Mouse (Mus musculus) CH12.LX (cell line): ENCODE results near the gene Sgsm2. TPM values are rescaled to one million over a fixed set of nuclear protein-coding genes. Genes with fewer than 3 reads are reported as not detected.
A peak's percentile ranks its signal among the peaks of the same experiment; 100 is the strongest.

Source experiments
- DNase-seq: peaks from one replicate; pipeline ENCODE4 v3.0.0-alpha.2; 2013; ENCODE audit errors: extremely low read depth
- H3K27ac ChIP-seq: 2 replicates; pipeline ENCODE4 v1.5.1; 2012; ENCODE audit warnings: low read depth, mild to moderate bottlenecking, control low read depth, moderate library complexity; ENCODE audit not compliant: insufficient read depth
- H3K27me3 ChIP-seq: replicated peaks from 2 replicates; pipeline ENCODE3; 2012; ENCODE audit warnings: inconsistent platforms
- H3K36me3 ChIP-seq, 2 experiments: replicated peaks in 1 of 2; 2 replicates each; pipeline versions ENCODE3 to v1.6.1; 2012; ENCODE audit warnings: inconsistent platforms in 1 of 2, low read length in 1 of 2, mild to moderate bottlenecking in 1 of 2, mixed read lengths in 1 of 2, moderate library complexity in 1 of 2; ENCODE audit not compliant: control insufficient read depth in 1 of 2, insufficient read depth in 1 of 2
- H3K4me1 ChIP-seq, 2 experiments: 2 replicates each; pipeline ENCODE4 v1.6.1; 2012; ENCODE audit warnings: inconsistent platforms in 1 of 2, moderate library complexity in 1 of 2; ENCODE audit not compliant: insufficient read depth in 2 of 2, control insufficient read depth in 1 of 2
- H3K4me2 ChIP-seq: 2 replicates; pipeline ENCODE4 v1.6.1; 2012; ENCODE audit warnings: low read depth, mild to moderate bottlenecking, control low read depth; ENCODE audit not compliant: poor library complexity, insufficient read depth, severe bottlenecking
- H3K4me3 ChIP-seq, 3 experiments: fragments of 150-350 bp in 1 of 3; sonication (generic) in 1 of 3; replicated peaks in 1 of 3; 2 replicates each; pipeline versions ENCODE3 to v1.5.1; 2011 to 2012; ENCODE audit warnings: low read depth in 2 of 3, low read length in 2 of 3, mild to moderate bottlenecking in 2 of 3, moderate library complexity in 2 of 3, control low read depth in 1 of 3, improper control_type of control experiment in 1 of 3, inconsistent platforms in 1 of 3, mixed read lengths in 1 of 3; ENCODE audit not compliant: poor library complexity in 1 of 3
- H3K79me2 ChIP-seq: replicated peaks from 2 replicates; pipeline ENCODE4 v1.6.1; 2012; ENCODE audit warnings: mild to moderate bottlenecking, moderate library complexity; ENCODE audit not compliant: control insufficient read depth, poor library complexity, insufficient read depth, severe bottlenecking; ENCODE audit errors: extremely low read depth
- H3K9ac ChIP-seq: 2 replicates; pipeline ENCODE4 v1.6.1; 2012; ENCODE audit warnings: low read depth, mild to moderate bottlenecking, control low read depth, moderate library complexity; ENCODE audit not compliant: insufficient read depth
- H3K9me3 ChIP-seq: replicated peaks from 2 replicates; pipeline ENCODE3; 2012; ENCODE audit warnings: low read length, inconsistent platforms, mixed read lengths
- BHLHE40 ChIP-seq: IDR thresholded peaks from 2 replicates; pipeline ENCODE4 v1.6.1; 2011; ENCODE audit warnings: mild to moderate bottlenecking, low read depth, low read length, improper control_type of control experiment
- CHD1 ChIP-seq: IDR thresholded peaks from 2 replicates; pipeline ENCODE4 v1.6.1; 2012; ENCODE audit warnings: low read depth, low read length, improper control_type of control experiment, inconsistent platforms
- CTCF ChIP-seq, 2 experiments: IDR thresholded peaks in 1 of 2; conservative IDR thresholded peaks in 1 of 2; 2 replicates each; pipeline ENCODE4 v1.5.1; 2011 to 2012; ENCODE audit warnings: low read depth in 2 of 2, low read length in 2 of 2, improper control_type of control experiment in 1 of 2, inconsistent platforms in 1 of 2, mild to moderate bottlenecking in 1 of 2, moderate library complexity in 1 of 2
- E2F4 ChIP-seq: IDR thresholded peaks from 2 replicates; pipeline ENCODE4 v1.6.1; 2011; ENCODE audit warnings: low read depth, low read length, improper control_type of control experiment; ENCODE audit not compliant: insufficient replicate concordance
- EP300 ChIP-seq: IDR thresholded peaks from 2 replicates; pipeline ENCODE4 v1.6.1; 2011; ENCODE audit warnings: low read length, improper control_type of control experiment
- HCFC1 ChIP-seq: IDR thresholded peaks from 2 replicates; pipeline ENCODE4 v1.6.1; 2012; ENCODE audit warnings: low read depth, mild to moderate bottlenecking, inconsistent platforms, low read length, improper control_type of control experiment
- JUN ChIP-seq: IDR thresholded peaks from 2 replicates; pipeline ENCODE4 v1.6.1; 2011; ENCODE audit warnings: low read depth, mild to moderate bottlenecking, low read length, improper control_type of control experiment, moderate library complexity; ENCODE audit not compliant: insufficient read depth
- JUND ChIP-seq: conservative IDR thresholded peaks from 2 replicates; pipeline ENCODE4 v1.6.1; 2011; ENCODE audit warnings: low read depth, low read length, improper control_type of control experiment
- MAX ChIP-seq: IDR thresholded peaks from 2 replicates; pipeline ENCODE4 v1.6.1; 2011; ENCODE audit warnings: low read length, improper control_type of control experiment
- MAZ ChIP-seq: IDR thresholded peaks from 2 replicates; pipeline ENCODE4 v1.6.1; 2012; ENCODE audit warnings: low read depth, mild to moderate bottlenecking, inconsistent platforms, low read length, improper control_type of control experiment, moderate library complexity
- MEF2A ChIP-seq: IDR thresholded peaks from 2 replicates; pipeline ENCODE4 v1.6.1; 2014; ENCODE audit warnings: low read depth, mild to moderate bottlenecking, inconsistent platforms, low read length, improper control_type of control experiment, borderline replicate concordance
- MXI1 ChIP-seq: IDR thresholded peaks from 2 replicates; pipeline ENCODE4 v1.6.1; 2011; ENCODE audit warnings: mild to moderate bottlenecking, low read depth, low read length, improper control_type of control experiment
- MYC ChIP-seq: IDR thresholded peaks from 2 replicates; pipeline ENCODE4 v1.6.1; 2011; ENCODE audit warnings: low read depth, mild to moderate bottlenecking, improper control_type of control experiment, low read length
- NRF1 ChIP-seq: IDR thresholded peaks from 2 replicates; pipeline ENCODE4 v1.6.1; 2014; ENCODE audit warnings: low read depth, mild to moderate bottlenecking, inconsistent platforms, low read length, improper control_type of control experiment, moderate library complexity
- POLR2AphosphoS2 ChIP-seq: IDR thresholded peaks from 2 replicates; pipeline ENCODE4 v1.6.1; 2011; ENCODE audit warnings: low read depth, low read length, improper control_type of control experiment
- SMC3 ChIP-seq: IDR thresholded peaks from 2 replicates; pipeline ENCODE4 v1.6.1; 2011; ENCODE audit warnings: low read depth, low read length, improper control_type of control experiment
- TBP ChIP-seq: conservative IDR thresholded peaks from 2 replicates; pipeline ENCODE4 v1.6.1; 2011; ENCODE audit warnings: low read depth, low read length, improper control_type of control experiment
- UBTF ChIP-seq: IDR thresholded peaks from 2 replicates; pipeline ENCODE4 v1.6.1; 2012; ENCODE audit warnings: low read depth, mild to moderate bottlenecking, inconsistent platforms, low read length, improper control_type of control experiment, moderate library complexity
- USF1 ChIP-seq: IDR thresholded peaks from 2 replicates; pipeline ENCODE4 v1.6.1; 2014; ENCODE audit warnings: low read depth, mild to moderate bottlenecking, inconsistent platforms, low read length, improper control_type of control experiment
- USF2 ChIP-seq: conservative IDR thresholded peaks from 2 replicates; pipeline ENCODE4 v1.6.1; 2011; ENCODE audit warnings: low read depth, low read length, improper control_type of control experiment
- dilution Hi-C: fragments of 300-500 bp; cut with MboI; formaldehyde crosslinking; loops from 2 replicates; pipeline ENCODE4 v1.14.3; 2020; ENCODE audit warnings: low sequenced_read_pairs; ENCODE audit not compliant: extremely low pct_unique_long_range_greater_than_20kb, extremely low pct_ligation_motif_present
- in situ Hi-C: fragments of 300-500 bp; cut with MboI; formaldehyde crosslinking; loops from 3 replicates; pipeline ENCODE4 v1.14.3; 2019; ENCODE audit warnings: low sequenced_read_pairs, low pct_ligation_motif_present, low pct_unique_long_range_greater_than_20kb, mixed read lengths
- polyA plus RNA-seq: library from polyadenylated mRNA; unstranded; fragments of >175 nt; gene quantifications from 2 replicates; pipeline ENCODE4 v1.2.1, GENCODE M21; 2012; ENCODE audit warnings: low read depth; ENCODE audit not compliant: insufficient read length
- total RNA-seq, 2 experiments: library from RNA; depleted of rRNA; stranded (reverse); fragments of 300-350 nt in 1 of 2; fragments of >200 nt in 1 of 2; gene quantifications; 2 replicates each; pipeline ENCODE4 v1.2.3; 2012 to 2014

Gene Sgsm2
- total and polyA plus RNA-seq, 3 experiments = 0.75 to 3.8 (median 3.1) TPM

DNA sequence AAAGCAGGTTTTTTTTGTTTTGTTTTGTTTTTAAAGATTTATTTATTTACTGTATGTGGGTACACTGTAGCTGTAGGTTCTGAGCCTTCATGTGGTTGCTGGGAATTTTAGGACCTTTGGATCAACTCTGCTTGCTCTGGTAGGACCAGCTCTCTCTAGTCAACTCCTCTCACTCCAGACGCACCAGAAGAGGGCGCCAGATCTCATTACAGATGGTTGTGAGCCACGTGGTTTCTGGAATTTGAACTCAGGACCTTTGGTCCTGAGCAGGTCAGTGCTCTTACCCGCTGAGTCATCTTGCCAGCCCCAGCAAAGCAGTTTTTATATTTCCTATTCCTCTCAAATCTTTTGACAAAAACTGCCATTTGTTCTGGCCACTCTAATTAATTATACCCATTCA, 27.3 kb upstream of the Sgsm2 start:
- dilution Hi-C loops = no loop called here
- H3K27me3 ChIP-seq = no peaks in the 10 kb centered on the region
- peaks cover 41% of the 10 kb centered on the region for H3K79me2 ChIP-seq
- DNase-seq = peak; percentile 44
- no peak overlapping the region for H3K9ac ChIP-seq
- no peak overlapping the region for H3K27ac ChIP-seq
- TF ChIP-seq HCFC1 (no peak), MXI1 (no peak), MYC (0 out of 2 replicates have a peak, but pooled peaks have one; percentile 66), CTCF (conservative IDR thresholded peaks at IDR 0.05 in 1 of 2, IDR thresholded peaks at IDR 0.05 in 1 of 2; ENCODE audit: low read depth in 2 of 2, low read length in 2 of 2) (peak in 1 of 2 experiments; percentile 60; a peak in 2 of 4 replicates)
- peaks cover 4 to 32% of the 10 kb centered on the region in 2 experiments; a peak in 3 of 4 replicates for H3K4me1 ChIP-seq
- H3K4me2 ChIP-seq = no peak overlapping the region
- H3K4me3 ChIP-seq = no peak overlapping the region
- H3K9me3 ChIP-seq = no peaks in the 10 kb centered on the region
- H3K36me3 ChIP-seq = peaks cover 5 to 26% of the 10 kb centered on the region in 2 experiments
- in situ Hi-C loops = no loop called here

DNA sequence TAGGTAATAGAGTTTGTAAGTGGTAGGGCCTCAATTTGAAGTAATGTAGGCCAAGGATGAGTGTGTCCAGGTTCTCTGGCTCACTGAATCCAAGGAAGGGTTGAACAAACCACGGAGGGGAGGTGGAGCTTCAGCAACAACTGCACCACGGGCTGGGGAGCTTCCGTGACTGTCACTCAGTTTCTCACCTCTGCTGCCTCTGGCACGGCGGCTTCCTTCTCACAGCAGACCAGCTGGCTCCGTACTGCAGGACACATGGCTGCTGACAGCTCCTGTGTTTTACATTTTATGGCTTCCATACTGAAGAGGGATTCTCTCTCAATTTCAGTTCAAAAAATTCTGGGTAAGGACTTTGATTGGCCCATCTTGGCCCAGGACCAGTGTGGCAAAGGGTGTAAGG, 22.4 kb upstream of the Sgsm2 start:
- Histone ChIP-seq H3K4me3 (no peak overlapping the region), H3K9me3 (no peaks in the 10 kb centered on the region), H3K4me2 (no peak overlapping the region), H3K79me2 (peaks cover 8% of the 10 kb centered on the region; the same call in 1 of the 2 replicates), H3K4me1 (peaks cover 4 to 11% of the 10 kb centered on the region in 2 experiments; a peak in 3 of 4 replicates), H3K27me3 (no peaks in the 10 kb centered on the region), H3K36me3 (peaks cover 8 to 51% of the 10 kb centered on the region in 2 experiments), H3K27ac (no peak overlapping the region), H3K9ac (no peak overlapping the region)
- in situ Hi-C loops (no loop called here), dilution Hi-C loops (no loop called here)
- no peak for DNase-seq
- TF ChIP-seq UBTF (no peak), MEF2A (no peak), JUND (no peak), MYC (no peak), TBP (no peak), MAZ (no peak), USF1 (no peak), JUN (no peak), NRF1 (no peak), E2F4 (no peak), USF2 (no peak), POLR2AphosphoS2 (no peak), CHD1 (no peak), BHLHE40 (no peak), HCFC1 (no peak), SMC3 (no peak), MAX (no peak), EP300 (no peak)
